Mouse (Mus musculus) limb, embryonic 14.5 days (tissue): Measurements from ENCODE around the gene Pfn3. TPM values are rescaled to one million over a fixed set of nuclear protein-coding genes. Genes with fewer than 3 reads are reported as not detected.

ENCODE experiments used
- ATAC-seq: fragments of 200-750 bp; cut with Nextera tagmentation; 2 replicates; pipeline ENCODE4 v1.8.0; 2017; ENCODE audit warnings: low read depth, moderate number of reproducible peaks, moderate TSS enrichment; ENCODE audit not compliant: low FRiP score
- DNase-seq: peaks from one replicate; pipeline ENCODE4 v3.0.0-alpha.2; 2015; ENCODE audit warnings: low spot score
- H3K27ac ChIP-seq: fragments of 300-500 bp; sonication (generic); replicated peaks from 2 replicates; pipeline ENCODE4 v1.5.1; 2014; ENCODE audit warnings: low read depth, mild to moderate bottlenecking, low read length, moderate library complexity, mixed read lengths
- H3K27me3 ChIP-seq: fragments of 300-500 bp; sonication (generic); 2 replicates; pipeline ENCODE4 v1.6.1; 2014; ENCODE audit warnings: low read length, mixed read lengths; ENCODE audit not compliant: control insufficient read depth, insufficient read depth
- H3K36me3 ChIP-seq: fragments of 300-500 bp; sonication (generic); 2 replicates; pipeline ENCODE4 v1.6.1; 2014; ENCODE audit warnings: mild to moderate bottlenecking, low read length, moderate library complexity, mixed read lengths; ENCODE audit not compliant: control insufficient read depth, insufficient read depth
- H3K4me1 ChIP-seq: fragments of 300-500 bp; sonication (generic); 2 replicates; pipeline ENCODE4 v1.6.1; 2014; ENCODE audit warnings: antibody characterized with exemption, low read length, mixed read lengths; ENCODE audit not compliant: control insufficient read depth, insufficient read depth
- H3K4me2 ChIP-seq: fragments of 300-500 bp; sonication (generic); replicated peaks from 2 replicates; pipeline ENCODE4 v1.6.1; 2014; ENCODE audit warnings: low read depth, mild to moderate bottlenecking, low read length, moderate library complexity; ENCODE audit not compliant: severe bottlenecking
- H3K4me3 ChIP-seq: fragments of 300-500 bp; sonication (generic); replicated peaks from 2 replicates; pipeline ENCODE4 v1.5.1; 2014; ENCODE audit warnings: low read length
- H3K9ac ChIP-seq: fragments of 300-500 bp; sonication (generic); 2 replicates; pipeline ENCODE4 v1.6.1; 2014; ENCODE audit warnings: mild to moderate bottlenecking, low read depth, low read length, moderate library complexity; ENCODE audit not compliant: severe bottlenecking
- H3K9me3 ChIP-seq: fragments of 300-500 bp; sonication (generic); 2 replicates; pipeline ENCODE4 v1.6.1; 2016; ENCODE audit warnings: low read length; ENCODE audit not compliant: control insufficient read depth
- POLR2A ChIP-seq: fragments of 200-500 bp; IDR thresholded peaks from 2 replicates; pipeline ENCODE4 v1.8.0; 2012; ENCODE audit warnings: inconsistent platforms, mild to moderate bottlenecking, moderate library complexity, borderline replicate concordance; ENCODE audit not compliant: insufficient read depth, insufficient read length; ENCODE audit errors: extremely low read depth
- WGBS: fragments of 180-500 bp; shearing (Covaris S2); extraction: QIAGEN DNeasy Blood & Tissue Kit; methylation state at CpG from one replicate; pipeline ENCODE4 v1.1.7; 2014; 5-methylcytosine and 5-hydroxymethylcytosine counted together
- polyA plus RNA-seq, 2 experiments: library from polyadenylated mRNA; depleted of rRNA in 1 of 2; stranded (reverse) in 1 of 2; unstranded in 1 of 2; fragments of >200 nt; fragmentation: Nextera tagmentation in 1 of 2; extraction: Ambion mirVana in 1 of 2; gene quantifications; 2 replicates each; pipeline versions ENCODE4 v1.2.1 to v1.2.3; 2012 to 2014

Pfn3 gene
- polyA plus RNA-seq, 2 experiments = 0.52 TPM; not detected in 1

DNA sequence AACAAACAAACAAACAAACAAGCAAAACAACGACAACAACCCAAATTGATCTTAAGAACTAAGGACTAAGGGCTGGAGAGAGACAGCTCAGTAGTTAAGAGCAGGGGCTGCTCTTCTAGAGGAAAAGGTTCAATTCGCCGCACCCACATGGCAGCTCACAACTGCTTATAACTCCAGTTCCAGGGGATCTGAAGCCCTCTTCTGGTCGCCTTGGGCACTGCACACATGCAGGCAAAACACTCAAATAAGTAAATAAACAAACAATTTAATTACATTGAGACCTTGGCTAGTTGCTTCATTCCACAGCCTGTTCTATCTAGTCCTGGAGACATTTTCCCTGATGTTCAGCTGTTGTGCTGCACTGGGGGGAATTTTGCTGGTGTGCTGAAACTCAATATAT, 22.1 kb downstream of the Pfn3 start:
- DNase-seq = no peak
- H3K9me3 ChIP-seq = no peaks in the 10 kb centered on the region
- WGBS = 75% methylated on average over 4 of the region's 4 CpGs
- H3K9ac ChIP-seq = no peak overlapping the region
- no peaks in the 10 kb centered on the region for H3K4me1 ChIP-seq
- H3K27ac ChIP-seq = no peak overlapping the region
- no peak overlapping the region for H3K4me2 ChIP-seq
- no peaks in the 10 kb centered on the region for H3K36me3 ChIP-seq
- no peaks in the 10 kb centered on the region for H3K27me3 ChIP-seq
- no peak for TF ChIP-seq POLR2A
- H3K4me3 ChIP-seq = no peak overlapping the region
- ATAC-seq = no peak

- 82% methylated on average over 1 of the region's 1 CpGs for WGBS
- no peak for DNase-seq
- Histone ChIP-seq H3K36me3 (no peaks in the 10 kb centered on the region), H3K27ac (no peak overlapping the region), H3K4me2 (no peak overlapping the region), H3K9me3 (no peaks in the 10 kb centered on the region), H3K27me3 (no peaks in the 10 kb centered on the region), H3K4me1 (no peaks in the 10 kb centered on the region), H3K9ac (no peak overlapping the region), H3K4me3 (no peak overlapping the region)
- no peak for TF ChIP-seq POLR2A
- no peak for ATAC-seq
Observed at GRCm38 (mm10) chr13:55391626-55392029, 23.4 kb downstream of the Pfn3 start.

DNA sequence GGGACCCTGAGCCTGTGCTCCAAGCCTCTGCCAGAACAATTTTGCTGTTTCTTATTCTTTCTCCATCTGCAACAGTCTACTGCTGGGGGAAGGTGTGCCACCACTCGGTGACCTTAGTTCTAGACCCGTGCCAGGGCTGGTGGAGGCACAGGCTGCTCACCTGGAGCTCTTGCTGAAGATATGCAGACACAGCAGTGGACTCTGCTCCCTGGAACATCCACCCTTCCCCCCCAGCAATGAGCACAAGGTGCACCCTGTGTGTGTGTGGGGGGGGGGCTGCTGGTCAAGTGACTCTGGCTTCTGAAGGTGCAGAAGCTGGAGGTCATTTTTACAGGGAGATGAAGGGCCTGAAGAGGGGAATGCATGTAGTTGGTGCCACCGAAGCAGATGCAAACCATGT, 24.4 kb downstream of the Pfn3 start:
- no peaks in the 10 kb centered on the region for H3K9me3 ChIP-seq
- H3K9ac ChIP-seq = no peak overlapping the region
- whole genome bisulfite sequencing = 73% methylated on average over 3 of the region's 3 CpGs
- H3K4me2 ChIP-seq = no peak overlapping the region
- DNase-seq (no peak), ATAC-seq (no peak)
- H3K36me3 ChIP-seq = no peaks in the 10 kb centered on the region
- H3K4me1 ChIP-seq = no peaks in the 10 kb centered on the region
- H3K27ac ChIP-seq = no peak overlapping the region
- no peak overlapping the region for H3K4me3 ChIP-seq
- H3K27me3 ChIP-seq = no peaks in the 10 kb centered on the region
- TF ChIP-seq POLR2A = no peak

GRCm38 (mm10) chr13:55381790-55382189, 33.2 kb downstream of the Pfn3 start:
- Histone ChIP-seq H3K27me3 (peaks cover 37% of the 10 kb centered on the region), H3K9ac (no peak overlapping the region), H3K4me1 (no peaks in the 10 kb centered on the region), H3K4me2 (no peak overlapping the region), H3K9me3 (no peaks in the 10 kb centered on the region), H3K36me3 (no peaks in the 10 kb centered on the region), H3K27ac (no peak overlapping the region), H3K4me3 (no peak overlapping the region)
- WGBS = 75% methylated on average over 4 of the region's 4 CpGs
- ATAC-seq (no peak), DNase-seq (no peak)
- TF ChIP-seq POLR2A = no peak

GRCm38 (mm10) chr13:55378907-55379580, 36.0 kb downstream of the Pfn3 start:
- H3K4me3 ChIP-seq = no peak overlapping the region
- peaks cover 37% of the 10 kb centered on the region for H3K27me3 ChIP-seq
- H3K36me3 ChIP-seq = no peaks in the 10 kb centered on the region
- no peaks in the 10 kb centered on the region for H3K4me1 ChIP-seq
- TF ChIP-seq POLR2A = no peak
- H3K27ac ChIP-seq = no peak overlapping the region
- 0 out of 2 replicates have a peak overlapping the region, but pooled peaks have one; percentile 16 for H3K9ac ChIP-seq
- H3K9me3 ChIP-seq = no peaks in the 10 kb centered on the region
- ATAC-seq (no peak), DNase-seq (no peak)
- H3K4me2 ChIP-seq = peak overlapping the region; percentile 31
- 6% methylated on average over 27 of the region's 32 CpGs for WGBS

DNA sequence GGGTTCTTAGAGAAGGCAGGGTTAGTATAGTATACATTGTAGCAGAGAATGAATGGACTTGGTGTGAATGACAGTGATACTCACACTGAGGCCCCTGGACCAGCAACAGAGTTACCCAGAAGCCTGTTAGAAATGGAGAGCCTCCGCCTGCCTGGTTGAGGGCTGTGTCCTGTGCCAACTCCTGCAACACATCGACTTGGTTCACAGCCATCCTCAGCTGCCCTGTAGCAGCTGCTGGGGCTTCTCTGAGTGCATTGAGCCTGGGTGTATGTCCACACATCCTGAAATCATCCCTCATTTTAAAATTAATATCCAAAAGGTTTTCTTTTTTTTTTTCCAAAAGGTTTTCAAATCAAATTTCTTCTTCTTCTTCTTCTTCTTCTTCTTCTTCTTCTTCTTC, 39.2 kb downstream of the Pfn3 start:
- no peak for TF ChIP-seq POLR2A
- Histone ChIP-seq H3K4me3 (no peak overlapping the region), H3K9ac (no peak overlapping the region), H3K4me2 (no peak overlapping the region), H3K36me3 (no peaks in the 10 kb centered on the region), H3K4me1 (no peaks in the 10 kb centered on the region), H3K9me3 (no peaks in the 10 kb centered on the region), H3K27ac (no peak overlapping the region), H3K27me3 (peaks cover 32% of the 10 kb centered on the region)
- no peak for DNase-seq
- 64% methylated on average over 2 of the region's 2 CpGs for WGBS
- no peak for ATAC-seq
